Mouse (Mus musculus) E14TG2a.4 (cell line): Measurements from ENCODE around the gene Csrp1.

ENCODE experiments used
- CTCF ChIP-seq: conservative IDR thresholded peaks from 2 replicates; pipeline ENCODE4 v1.5.1; 2014; ENCODE audit warnings: low read length
- NANOG ChIP-seq: IDR thresholded peaks from 2 replicates; pipeline ENCODE4 v1.6.1; 2014; ENCODE audit warnings: borderline replicate concordance, low read length, mixed read lengths
- POU5F1 ChIP-seq: IDR thresholded peaks from 2 replicates; pipeline ENCODE4 v1.6.1; 2014; ENCODE audit warnings: low read length, borderline replicate concordance

DNA sequence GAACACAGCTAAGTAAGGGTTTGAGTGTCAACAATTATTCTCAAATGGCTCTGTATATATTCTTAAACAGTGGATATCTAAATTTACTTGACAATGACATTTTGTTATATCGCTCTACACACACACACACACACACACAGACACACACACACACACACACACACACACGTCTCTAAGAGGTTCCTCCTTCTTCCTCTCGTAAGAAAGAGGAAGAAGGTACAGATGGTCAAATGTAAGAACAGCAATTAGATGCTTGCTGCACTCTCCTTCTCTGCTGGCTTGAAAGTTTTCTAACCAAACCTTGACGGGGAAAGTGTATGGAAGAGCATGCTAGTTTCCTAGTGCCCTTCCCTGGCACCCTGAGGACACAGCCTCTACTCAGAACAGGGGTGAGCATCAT is 39.1 kb upstream of the Csrp1 start:
- TF ChIP-seq CTCF = no peak
- TF ChIP-seq POU5F1 = no peak
- TF ChIP-seq NANOG = no peak
